Mouse (Mus musculus): Measurements from ENCODE around the gene Slc25a13. TPM values are rescaled to one million over a fixed set of nuclear protein-coding genes. Genes with fewer than 3 reads are reported as not detected.
A peak's percentile ranks its signal among the peaks of the same experiment; 100 is the strongest.

Slc25a13 gene
- polyA plus RNA-seq, 1 experiment from 2014 or later: 11.8 TPM

DNA sequence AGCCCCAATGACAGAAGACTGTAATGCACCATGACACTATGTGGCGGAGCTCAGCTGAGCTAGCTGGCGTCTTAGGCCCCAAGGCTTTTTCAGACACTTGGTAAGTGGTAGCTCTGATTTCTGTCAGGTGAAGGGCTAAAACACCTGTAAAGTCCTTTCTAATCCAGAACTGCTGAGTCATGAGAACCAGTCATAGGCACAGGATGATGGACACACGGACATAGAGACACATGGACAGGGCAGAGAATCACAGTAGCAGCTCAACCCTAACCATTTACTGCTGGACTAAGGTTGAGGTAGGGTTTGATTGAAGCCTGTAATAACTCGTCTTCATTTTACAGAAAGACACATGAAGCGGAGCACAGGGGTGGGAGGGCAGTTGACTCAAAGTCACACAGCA lies 95.1 kb downstream of the Slc25a13 start:
- WGBS: 91% methylated on average over 5 of the region's 5 CpGs

DNA sequence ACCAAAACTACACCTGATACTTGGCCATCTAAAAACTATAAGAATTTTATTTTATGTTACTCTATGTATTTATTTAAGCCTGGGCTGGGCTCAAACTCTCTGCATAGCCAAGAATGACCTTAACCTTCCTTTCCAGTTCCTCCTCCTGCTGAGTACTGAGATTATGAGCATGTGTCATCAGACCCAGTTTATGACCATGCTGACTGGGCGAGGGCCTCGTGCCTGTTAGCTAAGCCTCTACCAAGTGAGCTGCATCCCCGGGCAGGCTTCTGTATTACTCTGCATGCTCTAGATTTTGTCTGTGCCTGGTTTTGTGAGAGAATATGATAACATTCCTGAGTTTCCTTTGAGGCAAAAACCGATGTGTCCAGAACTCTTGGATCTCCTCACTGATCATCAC lies 96.1 kb downstream of the Slc25a13 start:
- no peaks in the 10 kb centered on the region for H3K36me3 ChIP-seq (ENCODE audit: control insufficient read depth, insufficient read depth, low read length)
- H3K9ac ChIP-seq (ENCODE audit: low read length): no peak overlapping the region
- H3K4me2 ChIP-seq (ENCODE audit: low read length): no peak overlapping the region
- no peak overlapping the region for H3K27ac ChIP-seq (ENCODE audit: low read depth, low read length)
- 95% methylated on average over 4 of the region's 4 CpGs for WGBS
- H3K4me3 ChIP-seq (ENCODE audit: low read depth, low read length): no peak overlapping the region
- H3K27me3 ChIP-seq (replicated peaks; ENCODE audit: control insufficient read depth, insufficient read depth, low read length): no peaks in the 10 kb centered on the region
- DNase-seq (ENCODE audit: low spot score) (no peak), ATAC-seq (no peak)
- no peaks in the 10 kb centered on the region for H3K9me3 ChIP-seq (replicated peaks; ENCODE audit: control insufficient read depth, low read length)
- no peaks in the 10 kb centered on the region for H3K4me1 ChIP-seq (ENCODE audit: control insufficient read depth, insufficient read depth, low read length)

More for the DNA sequence above, 95.1 kb downstream of the Slc25a13 start:
- H3K4me2 ChIP-seq (ENCODE audit: low read length): no peak overlapping the region
- H3K27me3 ChIP-seq (replicated peaks; ENCODE audit: control insufficient read depth, insufficient read depth, low read length): no peaks in the 10 kb centered on the region
- no peak overlapping the region for H3K9ac ChIP-seq (ENCODE audit: low read length)
- DNase-seq (ENCODE audit: low spot score) (no peak), ATAC-seq (no peak)
- H3K4me1 ChIP-seq (ENCODE audit: control insufficient read depth, insufficient read depth, low read length): no peaks in the 10 kb centered on the region
- no peaks in the 10 kb centered on the region for H3K9me3 ChIP-seq (replicated peaks; ENCODE audit: control insufficient read depth, low read length)
- H3K36me3 ChIP-seq (ENCODE audit: control insufficient read depth, insufficient read depth, low read length): no peaks in the 10 kb centered on the region
- no peak overlapping the region for H3K27ac ChIP-seq (ENCODE audit: low read depth, low read length)
- no peak overlapping the region for H3K4me3 ChIP-seq (ENCODE audit: low read depth, low read length)

DNA sequence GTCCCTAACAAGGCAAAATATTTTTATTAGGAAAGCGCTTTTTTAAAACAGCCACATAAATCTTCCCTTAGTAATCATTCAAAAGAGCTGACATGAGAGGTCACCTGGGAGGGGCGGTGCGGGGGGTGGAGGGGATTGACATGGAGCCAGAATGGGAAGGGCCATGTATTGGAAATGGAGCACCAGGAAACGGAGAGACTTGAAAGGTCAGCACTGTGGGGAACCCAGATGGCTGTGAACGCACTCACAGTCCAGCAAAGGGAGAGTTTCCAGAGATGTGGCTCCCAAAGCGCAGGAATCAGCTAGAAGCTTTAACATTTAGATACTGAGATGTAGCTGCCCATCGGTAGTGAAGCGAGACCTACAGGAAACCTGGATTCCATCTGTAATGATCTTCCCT lies 101.2 kb downstream of the Slc25a13 start:
- Histone ChIP-seq H3K9ac (ENCODE audit: low read length) (no peak overlapping the region), H3K4me1 (ENCODE audit: control insufficient read depth, insufficient read depth, low read length) (0 out of 2 replicates have a peak, but pooled peaks cover 2% of the 10 kb centered on the region), H3K36me3 (ENCODE audit: control insufficient read depth, insufficient read depth, low read length) (no peaks in the 10 kb centered on the region), H3K27ac (ENCODE audit: low read depth, low read length) (no peak overlapping the region), H3K4me3 (ENCODE audit: low read depth, low read length) (no peak overlapping the region), H3K4me2 (ENCODE audit: low read length) (no peak overlapping the region), H3K27me3 (replicated peaks; ENCODE audit: control insufficient read depth, insufficient read depth, low read length) (no peaks in the 10 kb centered on the region), H3K9me3 (replicated peaks; ENCODE audit: control insufficient read depth, low read length) (no peaks in the 10 kb centered on the region)
- ATAC-seq (no peak), DNase-seq (ENCODE audit: low spot score) (no peak)
- WGBS: 89% methylated on average over 8 of the region's 8 CpGs

DNA sequence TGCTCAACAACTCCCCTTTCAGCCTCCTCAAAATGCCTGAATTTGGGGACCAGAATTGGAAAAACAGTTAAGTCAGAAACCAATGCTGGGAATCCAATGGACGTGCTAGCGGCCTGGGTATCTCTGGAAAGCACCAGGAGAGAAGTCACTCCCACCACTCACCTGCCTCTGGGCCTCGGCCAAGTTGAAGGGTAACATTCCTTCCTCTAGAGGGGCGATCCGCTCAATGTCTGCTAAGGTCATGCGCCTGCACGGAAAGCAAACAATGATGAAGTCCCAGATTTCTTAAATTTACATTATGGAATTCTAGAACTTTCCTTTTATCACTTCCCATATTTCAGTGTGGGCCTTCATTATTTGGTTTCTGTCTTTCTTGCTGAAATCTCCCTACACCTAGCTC lies 103.2 kb downstream of the Slc25a13 start:
- Histone ChIP-seq H3K36me3 (ENCODE audit: control insufficient read depth, insufficient read depth, low read length) (no peaks in the 10 kb centered on the region), H3K27ac (ENCODE audit: low read depth, low read length) (no peak overlapping the region), H3K4me1 (ENCODE audit: control insufficient read depth, insufficient read depth, low read length) (0 out of 2 replicates have a peak, but pooled peaks cover 2% of the 10 kb centered on the region), H3K9ac (ENCODE audit: low read length) (no peak overlapping the region), H3K9me3 (replicated peaks; ENCODE audit: control insufficient read depth, low read length) (no peaks in the 10 kb centered on the region), H3K27me3 (replicated peaks; ENCODE audit: control insufficient read depth, insufficient read depth, low read length) (no peaks in the 10 kb centered on the region), H3K4me3 (ENCODE audit: low read depth, low read length) (no peak overlapping the region), H3K4me2 (ENCODE audit: low read length) (no peak overlapping the region)
- no peak for ATAC-seq
- DNase-seq (ENCODE audit: low spot score): no peak
- WGBS: 90% methylated on average over 7 of the region's 7 CpGs

DNA sequence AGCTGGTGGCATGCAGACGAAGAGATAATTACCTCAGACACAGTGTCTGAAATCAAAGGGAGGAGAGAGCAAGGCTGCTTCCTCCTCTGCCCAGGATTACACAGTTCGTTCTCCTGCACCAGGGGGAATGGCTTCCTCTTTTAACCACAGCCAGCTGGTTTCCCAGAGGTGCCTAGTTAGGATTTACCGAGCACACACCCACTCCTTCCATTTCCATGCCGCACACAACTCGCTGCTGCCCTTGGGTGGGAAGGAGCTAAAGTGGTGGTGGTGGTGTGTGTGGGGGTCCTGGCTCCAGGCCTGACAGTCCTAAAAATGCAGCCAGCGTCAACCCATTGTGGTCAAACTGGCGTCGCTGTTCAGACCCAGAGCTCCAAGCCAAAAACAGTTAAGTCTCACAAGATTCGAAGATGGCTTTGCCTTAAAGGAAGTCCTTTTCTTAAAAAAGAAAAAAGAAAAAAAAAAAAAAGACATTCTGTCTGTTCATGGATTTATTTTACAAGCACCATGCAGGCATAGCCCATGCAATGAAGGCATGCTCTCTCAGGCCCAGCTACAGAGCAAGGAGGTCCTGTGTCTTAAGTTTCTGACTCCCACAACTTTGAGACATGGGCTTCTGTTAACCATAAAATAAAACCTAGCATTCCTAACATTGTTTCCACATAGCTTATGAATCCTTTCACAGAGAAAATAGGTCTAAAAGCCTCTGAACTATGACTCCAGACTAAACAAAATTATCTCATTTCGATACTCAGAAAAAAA lies 104.0 kb downstream of the Slc25a13 start:
- H3K4me3 ChIP-seq (ENCODE audit: low read depth, low read length): no peak overlapping the region
- H3K4me1 ChIP-seq (ENCODE audit: control insufficient read depth, insufficient read depth, low read length): 0 out of 2 replicates have a peak, but pooled peaks cover 2% of the 10 kb centered on the region
- H3K9me3 ChIP-seq (replicated peaks; ENCODE audit: control insufficient read depth, low read length): no peaks in the 10 kb centered on the region
- DNase-seq (ENCODE audit: low spot score) (no peak), ATAC-seq (no peak)
- no peak overlapping the region for H3K27ac ChIP-seq (ENCODE audit: low read depth, low read length)
- H3K9ac ChIP-seq (ENCODE audit: low read length): no peak overlapping the region
- 55% methylated on average over 10 of the region's 10 CpGs for WGBS
- no peaks in the 10 kb centered on the region for H3K27me3 ChIP-seq (replicated peaks; ENCODE audit: control insufficient read depth, insufficient read depth, low read length)
- H3K4me2 ChIP-seq (ENCODE audit: low read length): no peak overlapping the region
- H3K36me3 ChIP-seq (ENCODE audit: control insufficient read depth, insufficient read depth, low read length): no peaks in the 10 kb centered on the region

DNA sequence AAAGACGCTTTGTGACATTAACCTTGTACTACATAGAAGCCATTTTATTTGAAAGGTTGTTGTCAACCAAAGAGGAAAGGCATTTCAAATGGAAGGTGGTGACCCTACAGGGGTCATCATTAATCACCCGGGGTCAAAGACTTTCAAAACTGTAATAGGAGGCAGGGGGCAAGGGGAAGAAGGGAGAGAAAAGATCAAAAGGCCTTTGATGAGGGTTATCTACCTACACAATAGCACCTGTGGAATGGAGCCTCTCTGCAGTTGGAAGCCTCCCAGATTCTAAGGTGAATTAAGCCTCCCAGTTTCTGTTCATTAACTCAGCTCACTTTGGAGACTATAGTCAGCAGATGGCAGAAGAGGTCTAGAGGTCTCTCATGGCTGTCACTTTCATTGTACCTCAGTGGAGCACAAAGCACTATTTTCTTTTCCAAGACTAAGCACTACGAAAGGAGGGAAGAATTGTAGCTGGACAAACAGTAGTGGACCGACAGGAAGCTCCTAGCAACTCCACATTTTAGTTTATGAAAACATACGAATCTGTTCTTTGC lies 109.5 kb downstream of the Slc25a13 start:
- H3K4me2 ChIP-seq (ENCODE audit: low read length): no peak overlapping the region
- DNase-seq (ENCODE audit: low spot score) (peak; percentile 21), ATAC-seq (no peak)
- WGBS: 73% methylated on average over 5 of the region's 5 CpGs
- no peaks in the 10 kb centered on the region for H3K36me3 ChIP-seq (ENCODE audit: control insufficient read depth, insufficient read depth, low read length)
- H3K9ac ChIP-seq (ENCODE audit: low read length): no peak overlapping the region
- H3K27ac ChIP-seq (ENCODE audit: low read depth, low read length): no peak overlapping the region
- H3K9me3 ChIP-seq (replicated peaks; ENCODE audit: control insufficient read depth, low read length): no peaks in the 10 kb centered on the region
- no peaks in the 10 kb centered on the region for H3K27me3 ChIP-seq (replicated peaks; ENCODE audit: control insufficient read depth, insufficient read depth, low read length)
- 0 out of 2 replicates have a peak, but pooled peaks cover 2% of the 10 kb centered on the region for H3K4me1 ChIP-seq (ENCODE audit: control insufficient read depth, insufficient read depth, low read length)
- H3K4me3 ChIP-seq (ENCODE audit: low read depth, low read length): no peak overlapping the region

DNA sequence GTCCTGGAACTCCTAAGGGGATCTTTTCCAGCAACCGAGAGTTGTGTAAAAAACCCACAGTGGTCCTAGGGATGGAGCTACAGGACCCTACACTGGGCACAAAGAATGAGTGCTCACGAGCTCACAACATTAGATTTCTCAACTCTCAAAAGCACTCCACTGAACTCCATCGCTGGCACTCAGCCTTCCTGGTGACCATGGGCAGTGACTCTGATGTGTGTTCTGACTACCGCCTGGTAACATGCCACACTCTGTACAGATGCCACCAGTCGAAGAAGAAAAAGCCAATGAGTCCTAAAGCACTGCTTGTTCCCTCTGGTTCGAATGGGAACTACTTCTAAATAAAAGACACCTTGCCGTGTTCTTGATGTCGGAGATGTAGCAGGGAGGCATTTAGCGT lies 111.4 kb downstream of the Slc25a13 start:
- Histone ChIP-seq H3K27me3 (replicated peaks; ENCODE audit: control insufficient read depth, insufficient read depth, low read length) (no peaks in the 10 kb centered on the region), H3K4me3 (ENCODE audit: low read depth, low read length) (no peak overlapping the region), H3K9me3 (replicated peaks; ENCODE audit: control insufficient read depth, low read length) (no peaks in the 10 kb centered on the region), H3K4me2 (ENCODE audit: low read length) (no peak overlapping the region), H3K4me1 (ENCODE audit: control insufficient read depth, insufficient read depth, low read length) (no peaks in the 10 kb centered on the region), H3K36me3 (ENCODE audit: control insufficient read depth, insufficient read depth, low read length) (no peaks in the 10 kb centered on the region), H3K27ac (ENCODE audit: low read depth, low read length) (no peak overlapping the region), H3K9ac (ENCODE audit: low read length) (no peak overlapping the region)
- no peak for DNase-seq (ENCODE audit: low spot score)
- 66% methylated on average over 9 of the region's 9 CpGs for WGBS
- ATAC-seq: no peak

DNA sequence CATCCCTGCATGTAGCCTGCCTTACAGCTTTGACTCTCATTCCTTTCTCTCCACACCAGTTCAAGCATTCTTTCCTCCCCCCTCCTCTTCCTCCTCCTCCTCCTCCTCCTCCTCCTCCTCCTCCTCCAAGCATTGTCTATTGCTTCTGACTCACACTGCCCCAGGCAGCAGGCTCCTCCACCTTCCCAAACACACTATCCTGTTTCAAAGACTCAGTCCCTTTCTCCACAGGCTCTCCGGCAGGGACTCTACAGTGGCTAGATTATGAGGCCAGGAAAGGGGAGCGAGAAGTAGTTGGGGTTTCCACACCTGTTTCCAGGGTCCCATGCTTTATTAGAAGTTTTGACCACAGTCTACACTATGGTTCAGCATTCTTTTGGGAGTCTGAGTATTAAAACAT lies 113.5 kb downstream of the Slc25a13 start:
- Histone ChIP-seq H3K4me2 (ENCODE audit: low read length) (no peak overlapping the region), H3K27me3 (replicated peaks; ENCODE audit: control insufficient read depth, insufficient read depth, low read length) (no peaks in the 10 kb centered on the region), H3K4me3 (ENCODE audit: low read depth, low read length) (no peak overlapping the region), H3K4me1 (ENCODE audit: control insufficient read depth, insufficient read depth, low read length) (no peaks in the 10 kb centered on the region), H3K9me3 (replicated peaks; ENCODE audit: control insufficient read depth, low read length) (no peaks in the 10 kb centered on the region), H3K36me3 (ENCODE audit: control insufficient read depth, insufficient read depth, low read length) (no peaks in the 10 kb centered on the region), H3K9ac (ENCODE audit: low read length) (no peak overlapping the region), H3K27ac (ENCODE audit: low read depth, low read length) (no peak overlapping the region)
- no peak for ATAC-seq
- DNase-seq (ENCODE audit: low spot score): no peak
- 53% methylated on average over 2 of the region's 2 CpGs for WGBS

DNA sequence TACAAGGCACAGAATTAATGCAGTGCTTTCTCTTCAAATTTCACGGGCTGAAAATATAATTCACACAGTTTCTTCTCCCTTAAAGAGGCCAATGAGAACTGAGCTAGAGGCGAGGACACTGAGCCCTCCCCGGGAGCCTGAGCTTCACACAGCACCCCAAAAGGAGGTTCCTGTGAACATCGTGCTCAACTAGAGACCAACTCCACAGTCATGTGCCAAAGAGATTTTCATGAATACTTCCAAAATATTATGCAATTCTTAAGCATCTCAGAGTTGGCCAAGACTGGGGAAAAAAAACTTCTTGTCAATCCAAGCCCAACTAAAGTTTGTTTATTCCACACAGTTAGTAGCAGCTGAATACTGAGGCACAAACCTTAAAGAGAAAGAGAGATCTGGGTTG lies 115.4 kb downstream of the Slc25a13 start:
- Histone ChIP-seq H3K4me3 (ENCODE audit: low read depth, low read length) (no peak overlapping the region), H3K9me3 (replicated peaks; ENCODE audit: control insufficient read depth, low read length) (no peaks in the 10 kb centered on the region), H3K27me3 (replicated peaks; ENCODE audit: control insufficient read depth, insufficient read depth, low read length) (no peaks in the 10 kb centered on the region), H3K4me2 (ENCODE audit: low read length) (no peak overlapping the region), H3K4me1 (ENCODE audit: control insufficient read depth, insufficient read depth, low read length) (no peaks in the 10 kb centered on the region), H3K27ac (ENCODE audit: low read depth, low read length) (no peak overlapping the region), H3K9ac (ENCODE audit: low read length) (no peak overlapping the region), H3K36me3 (ENCODE audit: control insufficient read depth, insufficient read depth, low read length) (no peaks in the 10 kb centered on the region)
- no peak for ATAC-seq
- 92% methylated on average over 4 of the region's 4 CpGs for WGBS
- DNase-seq (ENCODE audit: low spot score): no peak
